Mouse (Mus musculus): ENCODE measurements around the gene Mdga2. TPM values are rescaled to one million over a fixed set of nuclear protein-coding genes. Genes with fewer than 3 reads are reported as not detected.

The Mdga2 gene
- polyA plus RNA-seq, 2 experiments: 2.8 to 3.0 TPM

DNA sequence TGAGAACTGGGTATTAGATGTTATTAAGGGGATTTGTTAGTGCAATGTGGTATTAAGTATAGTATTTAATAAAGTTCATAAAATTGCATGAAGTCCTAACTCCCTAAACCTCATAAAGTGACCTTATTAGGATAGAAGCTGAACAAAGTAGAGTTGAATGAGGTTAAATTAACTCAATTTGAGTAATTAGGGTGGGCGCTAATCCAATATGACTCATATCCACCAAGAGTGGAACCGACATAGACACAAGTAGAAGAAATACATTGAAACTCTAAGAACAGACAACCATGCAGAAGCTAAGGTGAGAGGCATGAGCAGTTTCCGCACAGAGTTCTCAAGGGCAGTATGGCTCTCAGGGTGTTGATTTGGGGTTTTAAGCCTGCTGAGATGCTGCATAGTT, 165.7 kb downstream of the Mdga2 start:
- Histone ChIP-seq H3K27me3 (ENCODE audit: control insufficient read depth, insufficient read depth, low read length) (no peaks in the 10 kb centered on the region), H3K4me3 (replicated peaks; ENCODE audit: low read length) (no peak overlapping the region), H3K4me2 (replicated peaks; ENCODE audit: low read depth, low read length, severe bottlenecking) (no peak overlapping the region), H3K9ac (ENCODE audit: low read depth, low read length, severe bottlenecking) (no peak overlapping the region), H3K36me3 (ENCODE audit: control insufficient read depth, insufficient read depth, low read length) (no peaks in the 10 kb centered on the region), H3K27ac (replicated peaks; ENCODE audit: low read depth, low read length) (no peak overlapping the region), H3K9me3 (ENCODE audit: control insufficient read depth, low read length) (peaks cover 9% of the 10 kb centered on the region), H3K4me1 (ENCODE audit: control insufficient read depth, insufficient read depth, low read length) (no peaks in the 10 kb centered on the region)
- no peak for DNase-seq (ENCODE audit: low spot score)
- WGBS: 87% methylated on average over 3 of the region's 3 CpGs
- ATAC-seq (ENCODE audit: low FRiP score, low read depth): no peak
- TF ChIP-seq POLR2A (IDR thresholded peaks at IDR 0.05; ENCODE audit: borderline replicate concordance, extremely low read depth, insufficient read depth, insufficient read length): no peak

DNA sequence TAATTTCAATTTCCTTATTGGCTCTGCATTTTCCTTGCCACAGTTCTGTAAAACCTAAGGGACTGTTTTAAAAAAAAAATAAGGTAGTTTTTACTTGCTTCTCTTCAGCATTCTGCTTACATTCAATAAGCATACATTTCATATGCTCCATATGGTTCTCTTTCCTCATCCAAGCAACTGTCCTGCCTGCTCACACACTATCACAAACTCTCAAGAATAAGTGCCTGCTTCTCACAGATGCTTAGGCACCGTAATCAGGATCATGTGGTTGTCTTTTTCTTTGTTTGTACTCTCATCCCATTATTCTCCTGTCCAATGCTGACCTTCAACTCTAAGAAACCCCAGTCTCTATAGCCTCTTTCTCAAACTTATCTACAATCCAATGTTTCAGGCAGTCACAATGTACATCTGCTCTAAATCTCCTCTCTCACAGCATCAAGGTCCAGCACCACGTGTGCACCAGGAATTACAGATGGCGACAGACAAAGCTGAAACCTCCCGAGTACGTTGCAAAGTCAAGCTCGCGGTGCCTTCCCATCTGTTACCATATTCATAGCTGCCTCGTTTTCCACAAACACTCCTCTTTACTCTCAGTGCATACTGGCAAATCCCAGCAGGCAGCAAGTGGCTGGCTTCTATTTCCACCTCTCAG, 177.1 kb downstream of the Mdga2 start:
- Histone ChIP-seq H3K27me3 (ENCODE audit: control insufficient read depth, insufficient read depth, low read length) (no peaks in the 10 kb centered on the region), H3K27ac (replicated peaks; ENCODE audit: low read depth, low read length) (no peak overlapping the region), H3K9me3 (ENCODE audit: control insufficient read depth, low read length) (no peaks in the 10 kb centered on the region), H3K36me3 (ENCODE audit: control insufficient read depth, insufficient read depth, low read length) (no peaks in the 10 kb centered on the region), H3K9ac (ENCODE audit: low read depth, low read length, severe bottlenecking) (no peak overlapping the region), H3K4me3 (replicated peaks; ENCODE audit: low read length) (no peak overlapping the region), H3K4me2 (replicated peaks; ENCODE audit: low read depth, low read length, severe bottlenecking) (no peak overlapping the region), H3K4me1 (ENCODE audit: control insufficient read depth, insufficient read depth, low read length) (no peaks in the 10 kb centered on the region)
- TF ChIP-seq POLR2A (IDR thresholded peaks at IDR 0.05; ENCODE audit: borderline replicate concordance, extremely low read depth, insufficient read depth, insufficient read length): no peak
- DNase-seq (ENCODE audit: low spot score) (no peak), ATAC-seq (ENCODE audit: low FRiP score, low read depth) (no peak)
- WGBS: 68% methylated on average over 8 of the region's 8 CpGs

DNA sequence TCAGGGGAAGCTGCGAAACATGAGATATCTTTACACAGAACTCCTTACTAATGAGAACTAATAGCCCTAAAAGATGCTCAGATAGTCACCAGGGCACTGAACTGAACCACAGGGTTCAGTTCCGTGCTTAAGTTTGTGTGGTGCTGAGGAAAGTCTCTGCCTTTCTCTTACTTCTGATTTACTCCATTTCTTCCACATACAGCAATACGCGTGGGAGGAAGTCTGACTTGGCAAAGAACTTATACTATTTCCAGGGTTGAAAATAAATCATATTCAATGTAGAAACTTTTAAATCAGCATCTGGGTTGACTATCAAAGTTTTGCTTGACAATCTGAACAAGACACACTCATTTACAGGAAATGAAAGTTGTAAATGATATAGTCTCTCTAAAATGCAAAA, 180.5 kb downstream of the Mdga2 start:
- Histone ChIP-seq H3K27ac (replicated peaks; ENCODE audit: low read depth, low read length) (no peak overlapping the region), H3K4me3 (replicated peaks; ENCODE audit: low read length) (no peak overlapping the region), H3K27me3 (ENCODE audit: control insufficient read depth, insufficient read depth, low read length) (no peaks in the 10 kb centered on the region), H3K9ac (ENCODE audit: low read depth, low read length, severe bottlenecking) (no peak overlapping the region), H3K36me3 (ENCODE audit: control insufficient read depth, insufficient read depth, low read length) (no peaks in the 10 kb centered on the region), H3K4me2 (replicated peaks; ENCODE audit: low read depth, low read length, severe bottlenecking) (no peak overlapping the region), H3K9me3 (ENCODE audit: control insufficient read depth, low read length) (no peaks in the 10 kb centered on the region), H3K4me1 (ENCODE audit: control insufficient read depth, insufficient read depth, low read length) (no peaks in the 10 kb centered on the region)
- ATAC-seq (ENCODE audit: low FRiP score, low read depth): no peak
- TF ChIP-seq POLR2A (IDR thresholded peaks at IDR 0.05; ENCODE audit: borderline replicate concordance, extremely low read depth, insufficient read depth, insufficient read length): no peak
- 88% methylated on average over 4 of the region's 4 CpGs for WGBS
- no peak for DNase-seq (ENCODE audit: low spot score)

DNA sequence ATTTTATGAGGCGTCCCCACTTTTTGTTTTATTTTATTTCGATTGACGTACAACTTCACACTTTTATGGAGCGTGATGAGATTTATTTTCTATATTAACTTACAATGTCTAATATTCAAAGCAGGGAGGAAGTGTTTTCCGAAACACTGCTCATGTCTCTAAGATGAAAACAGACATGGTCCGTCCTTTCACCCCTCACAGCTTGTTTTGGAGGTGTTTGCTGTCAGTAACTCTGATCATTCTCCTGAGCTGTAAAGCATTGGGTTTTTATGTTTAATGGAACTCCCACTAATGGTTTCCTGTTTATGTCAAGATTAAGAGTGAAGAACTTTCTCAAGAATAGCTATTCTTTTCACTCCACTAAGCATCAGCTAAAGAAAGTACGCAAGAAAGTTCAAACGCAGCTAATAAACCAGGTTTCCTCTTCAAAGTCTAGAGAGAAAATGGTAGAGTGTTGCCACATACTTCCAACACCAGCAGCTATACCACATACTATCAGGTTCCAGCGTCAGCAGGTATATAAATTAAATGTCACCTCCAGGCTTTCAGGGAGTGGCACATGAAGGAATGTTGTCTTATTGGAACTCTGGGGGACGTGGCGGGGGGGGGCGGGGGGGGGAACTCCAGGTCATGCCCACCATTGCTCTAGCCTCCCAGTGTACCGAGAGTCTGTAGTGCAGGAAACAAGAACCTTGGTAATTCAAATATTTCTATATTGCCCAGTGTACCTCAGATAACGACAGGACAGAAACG, 186.7 kb downstream of the Mdga2 start:
- Histone ChIP-seq H3K9me3 (ENCODE audit: control insufficient read depth, low read length) (no peaks in the 10 kb centered on the region), H3K4me1 (ENCODE audit: control insufficient read depth, insufficient read depth, low read length) (no peaks in the 10 kb centered on the region), H3K4me2 (replicated peaks; ENCODE audit: low read depth, low read length, severe bottlenecking) (no peak overlapping the region), H3K4me3 (replicated peaks; ENCODE audit: low read length) (no peak overlapping the region), H3K27me3 (ENCODE audit: control insufficient read depth, insufficient read depth, low read length) (no peaks in the 10 kb centered on the region), H3K27ac (replicated peaks; ENCODE audit: low read depth, low read length) (no peak overlapping the region), H3K36me3 (ENCODE audit: control insufficient read depth, insufficient read depth, low read length) (no peaks in the 10 kb centered on the region), H3K9ac (ENCODE audit: low read depth, low read length, severe bottlenecking) (no peak overlapping the region)
- ATAC-seq (ENCODE audit: low FRiP score, low read depth) (no peak), DNase-seq (ENCODE audit: low spot score) (no peak)
- 72% methylated on average over 15 of the region's 15 CpGs for WGBS
- no peak for TF ChIP-seq POLR2A (IDR thresholded peaks at IDR 0.05; ENCODE audit: borderline replicate concordance, extremely low read depth, insufficient read depth, insufficient read length)

DNA sequence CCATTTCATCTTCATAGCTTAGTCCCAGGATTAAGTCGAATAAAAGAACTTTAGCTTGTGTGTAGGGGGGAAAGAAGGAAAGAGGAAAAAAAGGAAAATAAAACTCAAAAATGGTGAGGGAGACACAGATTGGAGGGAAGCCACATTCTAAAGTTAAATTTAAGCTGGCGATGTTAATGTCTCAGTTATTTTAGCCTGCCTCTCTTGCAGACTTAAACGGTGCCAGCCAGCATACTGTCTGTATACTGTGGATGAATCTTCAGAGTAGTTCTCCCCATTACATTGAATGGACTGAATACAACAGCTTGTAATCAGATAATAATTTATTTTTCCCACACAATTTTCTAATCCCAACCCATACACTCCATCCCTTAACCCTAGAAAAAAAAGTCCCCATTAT, 205.2 kb downstream of the Mdga2 start:
- TF ChIP-seq POLR2A (IDR thresholded peaks at IDR 0.05; ENCODE audit: borderline replicate concordance, extremely low read depth, insufficient read depth, insufficient read length): no peak
- Histone ChIP-seq H3K36me3 (ENCODE audit: control insufficient read depth, insufficient read depth, low read length) (no peaks in the 10 kb centered on the region), H3K9me3 (ENCODE audit: control insufficient read depth, low read length) (no peaks in the 10 kb centered on the region), H3K4me3 (replicated peaks; ENCODE audit: low read length) (no peak overlapping the region), H3K4me2 (replicated peaks; ENCODE audit: low read depth, low read length, severe bottlenecking) (no peak overlapping the region), H3K9ac (ENCODE audit: low read depth, low read length, severe bottlenecking) (no peak overlapping the region), H3K27ac (replicated peaks; ENCODE audit: low read depth, low read length) (no peak overlapping the region), H3K27me3 (ENCODE audit: control insufficient read depth, insufficient read depth, low read length) (no peaks in the 10 kb centered on the region), H3K4me1 (ENCODE audit: control insufficient read depth, insufficient read depth, low read length) (no peaks in the 10 kb centered on the region)
- 92% methylated on average over 3 of the region's 3 CpGs for WGBS
- ATAC-seq (ENCODE audit: low FRiP score, low read depth): no peak
- no peak for DNase-seq (ENCODE audit: low spot score)
